ENCODE assay signal across 9 mouse cellular contexts in genomic region chr4:150264903-150265302, GRCm38 (mm10). TPM values are rescaled to one million over a fixed set of nuclear protein-coding genes. Genes with fewer than 3 reads are reported as not detected.
DNase-seq lines count a peak whose midpoint lies in the region; ATAC-seq and TF ChIP-seq lines count a peak whose summit lies in the region.
"Had no signal": no experiment of that assay in that cellular context is flagged by ENCODE, and none has a peak within 500 bp of the region (broad histone marks: within the 10 kb centered on the region; RNA-seq: fewer than 3 reads in every experiment).

No protein-coding gene starts in this region.

- peaks cover 13% of the 10 kb centered on the region for H3K4me1 ChIP-seq in heart, embryonic 11.5 days (ENCODE audit: control insufficient read depth, insufficient read depth, low read length)
- H3K4me1 ChIP-seq in bone marrow, adult 2 months (ENCODE audit: control insufficient read depth, insufficient read depth, low read length) = peaks cover 1% of the 10 kb centered on the region
- H3K4me1 ChIP-seq in liver, embryonic 14.5 days (replicated peaks; ENCODE audit: control insufficient read depth in 2 of 2, insufficient read depth in 2 of 2, low read length in 1 of 2) = peaks cover 2 to 3% of the 10 kb centered on the region in 2 experiments; a peak in 3 of 4 replicates

- WGBS in heart, embryonic 11.5 days (ENCODE audit: insufficient replicate concordance) = 49% methylated on average over 7 of the region's 7 CpGs
- WGBS in bone marrow, adult 2 months = 63% methylated on average over 7 of the region's 7 CpGs
- 31% methylated on average over 7 of the region's 7 CpGs for WGBS in liver, embryonic 14.5 days (ENCODE audit: insufficient replicate concordance)

- H3K27ac ChIP-seq in heart, embryonic 11.5 days (ENCODE audit: low read depth, low read length) = no peak overlapping the region
- no peak overlapping the region for H3K27ac ChIP-seq in bone marrow, adult 2 months (ENCODE audit: control insufficient read depth, insufficient read depth, low read depth, low read length, poor library complexity)
- H3K27ac ChIP-seq in liver, embryonic 14.5 days = no peak overlapping the region
- H3K27ac ChIP-seq: intestine, embryonic 15.5 days had no signal

- H3K36me3 ChIP-seq in heart, embryonic 11.5 days (ENCODE audit: control insufficient read depth, insufficient read depth, low read length) = no peaks in the 10 kb centered on the region; the same call in 1 of the 2 replicates
- no peaks in the 10 kb centered on the region for H3K36me3 ChIP-seq in liver, embryonic 14.5 days (replicated peaks; ENCODE audit: control insufficient read depth, insufficient read depth, low read depth)
- H3K36me3 ChIP-seq: intestine, embryonic 15.5 days had no signal

- H3K9ac ChIP-seq in heart, embryonic 11.5 days (ENCODE audit: low read depth, low read length) = no peak overlapping the region
- no peak overlapping the region for H3K9ac ChIP-seq in liver, embryonic 14.5 days (replicated peaks)
- H3K9ac ChIP-seq: intestine, embryonic 15.5 days had no signal

- peak; percentile 40 for DNase-seq in heart, postnatal 4 days
- DNase-seq in liver, embryonic 14.5 days (ENCODE audit: low read depth in 3 of 3, low spot score in 3 of 3) = no peak
- no peak for DNase-seq in cerebellum, adult 18-20 months
- DNase-seq in frontal cortex, postnatal 10 days (ENCODE audit: low spot score in 2 of 2) = no peak
- DNase-seq in spleen, adult 12 weeks (ENCODE audit: low spot score) = no peak

- no peak for TF ChIP-seq EP300 in liver, embryonic 14.5 days (IDR thresholded peaks at IDR 0.05; ENCODE audit: low read depth)

- no peak overlapping the region for H3K4me2 ChIP-seq in heart, embryonic 11.5 days
- H3K4me2 ChIP-seq in liver, embryonic 14.5 days (ENCODE audit: low read depth) = no peak overlapping the region
- H3K4me2 ChIP-seq: intestine, embryonic 15.5 days had no signal

- H3K9me3 ChIP-seq in heart, embryonic 11.5 days (replicated peaks; ENCODE audit: control insufficient read depth, low read length) = no peaks in the 10 kb centered on the region
- H3K9me3 ChIP-seq in liver, embryonic 14.5 days (ENCODE audit: control insufficient read depth, low read length) = no peaks in the 10 kb centered on the region
- H3K9me3 ChIP-seq: intestine, embryonic 15.5 days had no signal

- TF ChIP-seq CTCF in bone marrow, adult 2 months (IDR thresholded peaks at IDR 0.05; ENCODE audit: control insufficient read depth, insufficient read depth, low read length) = peak; percentile 30; the same call in 1 of the 2 replicates
- peak; percentile 63 for TF ChIP-seq CTCF in liver, embryonic 14.5 days (IDR thresholded peaks at IDR 0.05; ENCODE audit: low read depth)

- no peak overlapping the region for H3K4me3 ChIP-seq in heart, embryonic 11.5 days (ENCODE audit: low read depth, low read length)
- H3K4me3 ChIP-seq in bone marrow, adult 2 months (replicated peaks; ENCODE audit: control insufficient read depth, low read depth, low read length) = no peak overlapping the region
- no peak overlapping the region for H3K4me3 ChIP-seq in liver, embryonic 14.5 days (ENCODE audit: insufficient read depth in 1 of 2, low read depth in 2 of 2, low read length in 2 of 2)
- H3K4me3 ChIP-seq: intestine, embryonic 15.5 days had no signal

- no peak for TF ChIP-seq POLR2A in bone marrow, adult 2 months (IDR thresholded peaks at IDR 0.05; ENCODE audit: borderline replicate concordance, control insufficient read depth, low read depth, low read length)

- H3K27me3 ChIP-seq in heart, embryonic 11.5 days (ENCODE audit: control insufficient read depth, insufficient read depth, low read length) = no peaks in the 10 kb centered on the region
- H3K27me3 ChIP-seq in liver, embryonic 14.5 days (ENCODE audit: control insufficient read depth, insufficient read depth, low read length) = no peaks in the 10 kb centered on the region; the same call in 1 of the 2 replicates
- H3K27me3 ChIP-seq: intestine, embryonic 15.5 days had no signal

- ATAC-seq in heart, embryonic 11.5 days (replicated peaks; ENCODE audit: insufficient number of reproducible peaks, low FRiP score, low TSS enrichment) = no peak
- peak; percentile 27 for ATAC-seq in CD4-positive, CD25-positive, alpha-beta regulatory T cell, adult 4 months
- ATAC-seq in liver, embryonic 14.5 days (ENCODE audit: insufficient read depth) = no peak
- ATAC-seq: intestine, embryonic 15.5 days had no signal

RNA-seq across cellular contexts. Expression of gene Rere, which starts 16.5 kb away (rescaled TPM):
- 10 to 100 TPM; 70.0 to 72.5 TPM for total RNA-seq in heart, postnatal 4 days (2021)
- 26.0 and 29.1 TPM in 2 replicates for polyA plus RNA-seq in heart, embryonic 11.5 days (2014; fragmentation: Nextera tagmentation; extraction: Ambion mirVana)
- 10 to 100 TPM; 24.7 to 28.4 TPM for polyA plus RNA-seq in CD4-positive, CD25-positive, alpha-beta regulatory T cell, adult 4 months (2017; shearing (Covaris generic))
- 31.8 and 61.3 TPM in 2 replicates for polyA plus RNA-seq in bone marrow, adult 2 months (2011; ENCODE audit: insufficient read depth, insufficient read length, low replicate concordance, missing spikeins)
- polyA plus RNA-seq in liver, embryonic 14.5 days (2012; rRNA removed) = 4.8 and 5.6 TPM in 2 replicates
- polyA plus RNA-seq in liver, embryonic 14.5 days (2014; fragmentation: Nextera tagmentation; extraction: Ambion mirVana) = 5.1 and 8.8 TPM in 2 replicates

RNA-seq across cellular contexts. Expression of gene Eno1, which starts 28.4 kb away (rescaled TPM):
- total RNA-seq in heart, postnatal 4 days (2021) = 100 to 1,000 TPM; 303 to 307 TPM
- polyA plus RNA-seq in heart, embryonic 11.5 days (2014; fragmentation: Nextera tagmentation; extraction: Ambion mirVana) = 2,057 and 2,150 TPM in 2 replicates
- polyA plus RNA-seq in CD4-positive, CD25-positive, alpha-beta regulatory T cell, adult 4 months (2017; shearing (Covaris generic)) = 1,000 to 10,000 TPM in 1 of 2 experiments, 100 to 1,000 TPM in 1; 733 to 1,178 TPM
- polyA plus RNA-seq in bone marrow, adult 2 months (2011; ENCODE audit: insufficient read depth, insufficient read length, low replicate concordance, missing spikeins) = 26.0 and 96.4 TPM in 2 replicates
- 167 and 215 TPM in 2 replicates for polyA plus RNA-seq in liver, embryonic 14.5 days (2012; rRNA removed)
- 451 and 488 TPM in 2 replicates for polyA plus RNA-seq in liver, embryonic 14.5 days (2014; fragmentation: Nextera tagmentation; extraction: Ambion mirVana)
